Mouse (Mus musculus) E14TG2a.4 (cell line): Measurements from ENCODE around the gene Usp4.

Experiments used
- CTCF ChIP-seq: conservative IDR thresholded peaks from 2 replicates; pipeline ENCODE4 v1.5.1; 2014; ENCODE audit warnings: low read length
- NANOG ChIP-seq: IDR thresholded peaks from 2 replicates; pipeline ENCODE4 v1.6.1; 2014; ENCODE audit warnings: borderline replicate concordance, low read length, mixed read lengths
- POU5F1 ChIP-seq: IDR thresholded peaks from 2 replicates; pipeline ENCODE4 v1.6.1; 2014; ENCODE audit warnings: low read length, borderline replicate concordance

GRCm38 (mm10) chr9:108404451-108404850, 56.8 kb downstream of the Usp4 start:
- TF ChIP-seq CTCF = no peak
- TF ChIP-seq POU5F1 = no peak
- no peak for TF ChIP-seq NANOG
